Mouse (Mus musculus) testis, adult 10 weeks (tissue): ENCODE data around the gene Gm9495. TPM values are rescaled to one million over a fixed set of nuclear protein-coding genes. Genes with fewer than 3 reads are reported as not detected.

ENCODE experiments used
- polyA plus RNA-seq: library from polyadenylated mRNA; stranded (reverse); fragments of 350-450 nt; fragmentation: Illumina TruSeq; extraction: RNeasy Lipid Tissue Mini Kit (QIAGEN cat#74804); gene quantifications from one replicate; pipeline ENCODE4 v1.2.3, GENCODE M21; 2014; ENCODE audit warnings: low read depth, low replicate concordance

Gm9495 gene
- 26.1 TPM for polyA plus RNA-seq

DNA sequence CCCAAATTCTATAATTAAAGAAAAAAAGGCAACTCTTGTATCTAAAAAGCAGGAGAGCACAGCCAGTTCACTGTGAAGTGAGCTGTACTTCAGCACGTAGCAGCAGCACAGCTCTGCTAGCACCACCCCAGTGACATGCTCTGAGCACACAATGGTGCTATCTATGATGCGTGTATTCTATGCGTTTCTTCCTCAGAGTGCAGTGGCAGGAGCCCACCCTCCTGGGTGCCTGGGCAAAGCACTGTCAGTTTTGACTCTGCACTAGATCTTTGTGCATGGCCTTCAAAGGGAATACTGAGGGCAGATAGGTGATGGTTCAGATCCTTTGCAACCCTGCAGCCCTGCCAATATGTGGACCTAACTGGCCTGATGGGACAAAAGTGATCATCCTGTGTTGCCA lies at the start of gene Gm9495:
Gene Gm9495, minus strand, starts transcription at position 101 of the 400 bp plus-strand sequence.

Other genes starting within 250 kb of the Gm9495 start
- 10.1 TPM for gene Zfp930, start 244.5 kb downstream of the Gm9495 start, polyA plus RNA-seq
- 3.4 TPM for gene D130040H23Rik, start 182.5 kb downstream of the Gm9495 start, polyA plus RNA-seq
- gene Gm7697, start 69.4 kb upstream of the Gm9495 start, polyA plus RNA-seq: 30.7 TPM
- gene Zfp868, start 172.0 kb upstream of the Gm9495 start, polyA plus RNA-seq: 20.6 TPM
- 3.6 TPM for gene Zfp964, start 200.9 kb upstream of the Gm9495 start, polyA plus RNA-seq